Mouse (Mus musculus) liver, embryonic 13.5 days (tissue): ENCODE results near the gene Zfp493. TPM values are rescaled to one million over a fixed set of nuclear protein-coding genes. Genes with fewer than 3 reads are reported as not detected.
"Not testable (repeated sequence)": the region's sequence is repeated elsewhere in the genome, so short reads cannot be mapped to it uniquely, and the experiment has no call there.

Experiments
- ATAC-seq: fragments of 200-750 bp; cut with Nextera tagmentation; 2 replicates; pipeline ENCODE4 v1.8.0; 2017; ENCODE audit warnings: low read depth, mild to moderate bottlenecking, moderate number of reproducible peaks, moderate library complexity
- DNase-seq: peaks from one replicate; pipeline ENCODE4 v3.0.0; 2022
- H3K27ac ChIP-seq: fragments of 300-500 bp; sonication (generic); 2 replicates; pipeline ENCODE4 v1.5.1; 2015; ENCODE audit warnings: moderate library complexity, mild to moderate bottlenecking, inconsistent platforms
- H3K27me3 ChIP-seq: fragments of 300-500 bp; sonication (generic); 2 replicates; pipeline ENCODE4 v1.6.1; 2015; ENCODE audit warnings: mild to moderate bottlenecking, inconsistent platforms
- H3K36me3 ChIP-seq: fragments of 300-500 bp; sonication (generic); 2 replicates; pipeline ENCODE4 v1.6.1; 2015; ENCODE audit warnings: mild to moderate bottlenecking, inconsistent platforms
- H3K4me1 ChIP-seq: fragments of 300-500 bp; sonication (generic); replicated peaks from 2 replicates; pipeline ENCODE4 v1.6.1; 2015; ENCODE audit warnings: inconsistent platforms
- H3K4me2 ChIP-seq: fragments of 300-500 bp; sonication (generic); 2 replicates; pipeline ENCODE4 v1.6.1; 2015; ENCODE audit warnings: inconsistent platforms, mild to moderate bottlenecking, moderate library complexity
- H3K4me3 ChIP-seq: fragments of 300-500 bp; sonication (generic); replicated peaks from 2 replicates; pipeline ENCODE4 v1.5.1; 2015; ENCODE audit warnings: mild to moderate bottlenecking, inconsistent platforms
- H3K9ac ChIP-seq: fragments of 300-500 bp; sonication (generic); 2 replicates; pipeline ENCODE4 v1.6.1; 2015; ENCODE audit warnings: mild to moderate bottlenecking, inconsistent platforms
- H3K9me3 ChIP-seq: fragments of 300-500 bp; sonication (generic); replicated peaks from 2 replicates; pipeline ENCODE4 v1.6.1; 2016; ENCODE audit warnings: inconsistent platforms
- WGBS: fragments of 180-500 bp; shearing (Covaris S2); methylation state at CpG from one replicate; pipeline ENCODE4 v1.1.7; 2015; ENCODE audit not compliant: insufficient replicate concordance; 5-methylcytosine and 5-hydroxymethylcytosine counted together
- polyA plus RNA-seq: library from polyadenylated mRNA; unstranded; fragments of >200 nt; fragmentation: Nextera tagmentation; extraction: Ambion mirVana; gene quantifications from 2 replicates; pipeline ENCODE4 v1.2.1, GENCODE M21; 2015

The Zfp493 gene
- polyA plus RNA-seq, 1 experiment from 2014 or later = 1.2 TPM

GRCm38 (mm10) chr13:67799151-67799550 is 19.7 kb downstream of the Zfp493 start:
- not testable (repeated sequence) for DNase-seq, H3K4me1 ChIP-seq, H3K9me3 ChIP-seq, H3K4me3 ChIP-seq, H3K27me3 ChIP-seq, H3K27ac ChIP-seq, H3K9ac ChIP-seq, H3K4me2 ChIP-seq, H3K36me3 ChIP-seq, ATAC-seq
- WGBS = 72% methylated on average over 3 of the region's 3 CpGs

GRCm38 (mm10) chr13:67811651-67812210 is 32.2 kb downstream of the Zfp493 start:
- Histone ChIP-seq H3K4me1 (peaks cover 3% of the 10 kb centered on the region; the same call in 1 of the 2 replicates), H3K9ac (no peak overlapping the region), H3K4me2 (no peak overlapping the region), H3K36me3 (0 out of 2 replicates have a peak, but pooled peaks cover 3% of the 10 kb centered on the region), H3K27ac (no peak overlapping the region), H3K4me3 (no peak overlapping the region), H3K9me3 (no peaks in the 10 kb centered on the region), H3K27me3 (no peaks in the 10 kb centered on the region)
- 30% methylated on average over 1 of the region's 1 CpGs for WGBS
- DNase-seq (no peak), ATAC-seq (no peak)

- ATAC-seq (no peak), DNase-seq (no peak)
- Histone ChIP-seq H3K9ac (peak overlapping the region; percentile 68; the same call in 1 of the 2 replicates), H3K4me2 (peak overlapping the region; percentile 66), H3K4me1 (peaks cover 3% of the 10 kb centered on the region; the same call in 1 of the 2 replicates), H3K36me3 (0 out of 2 replicates have a peak, but pooled peaks cover 3% of the 10 kb centered on the region), H3K27me3 (no peaks in the 10 kb centered on the region), H3K4me3 (peak overlapping the region; percentile 75), H3K9me3 (no peaks in the 10 kb centered on the region), H3K27ac (no peak overlapping the region)
- WGBS = 69% methylated on average over 8 of the region's 8 CpGs
Measured at GRCm38 (mm10) chr13:67812961-67813709, 33.6 kb downstream of the Zfp493 start.

GRCm38 (mm10) chr13:67813710-67814660 is 34.5 kb downstream of the Zfp493 start, which contains the start of gene Zfp273:
TSS of gene Zfp273 (plus strand) at chr13:67813740.
- Histone ChIP-seq H3K27ac (peak within 1 kb of the TSS; percentile 54), H3K4me3 (peak within 1 kb of the TSS; percentile 75), H3K9ac (peak within 1 kb of the TSS; percentile 68), H3K4me1 (peaks cover 3% of the 10 kb centered on the region; the same call in 1 of the 2 replicates), H3K4me2 (peak within 1 kb of the TSS; percentile 66), H3K36me3 (peaks cover 9% of the 10 kb centered on the region; the same call in 1 of the 2 replicates), H3K27me3 (no peaks in the 10 kb centered on the region), H3K9me3 (no peaks in the 10 kb centered on the region)
- DNase-seq = peak; percentile 51
- peak; percentile 92 for ATAC-seq
- WGBS = 4% methylated on average over 31 of the region's 31 CpGs

- Histone ChIP-seq H3K4me3 (no peak overlapping the region), H3K4me1 (peaks cover 3% of the 10 kb centered on the region; the same call in 1 of the 2 replicates), H3K4me2 (no peak overlapping the region), H3K27me3 (no peaks in the 10 kb centered on the region), H3K9me3 (no peaks in the 10 kb centered on the region), H3K36me3 (peaks cover 23% of the 10 kb centered on the region), H3K27ac (no peak overlapping the region), H3K9ac (no peak overlapping the region)
- WGBS = 51% methylated on average over 1 of the region's 1 CpGs
- DNase-seq (no peak), ATAC-seq (no peak)
Measured at GRCm38 (mm10) chr13:67818636-67819035, 39.1 kb downstream of the Zfp493 start.

- H3K9ac ChIP-seq = peak within 1 kb of the TSS; percentile 61
- H3K4me3 ChIP-seq = peak within 1 kb of the TSS; percentile 65
- no peaks in the 10 kb centered on the region for H3K27me3 ChIP-seq
- H3K4me1 ChIP-seq = peaks cover 5% of the 10 kb centered on the region; the same call in 1 of the 2 replicates
- 4% methylated on average over 14 of the region's 14 CpGs for WGBS
- H3K36me3 ChIP-seq = peaks cover 6% of the 10 kb centered on the region
- H3K4me2 ChIP-seq = peak within 1 kb of the TSS; percentile 68
- ATAC-seq (peak; percentile 68), DNase-seq (no peak)
- no peak within 1 kb of the TSS for H3K27ac ChIP-seq
- H3K9me3 ChIP-seq = no peaks in the 10 kb centered on the region
Measured at GRCm38 (mm10) chr13:67830911-67831336, 51.4 kb downstream of the Zfp493 start, which contains the start of gene Gm10037. TSS of gene Gm10037 (plus strand) at chr13:67831106.

- H3K27me3 ChIP-seq, ATAC-seq, H3K4me1 ChIP-seq, H3K4me2 ChIP-seq, H3K9ac ChIP-seq, H3K4me3 ChIP-seq, DNase-seq, H3K36me3 ChIP-seq, H3K27ac ChIP-seq, H3K9me3 ChIP-seq: not testable (repeated sequence)
Measured at GRCm38 (mm10) chr13:67833137-67833536, 53.6 kb downstream of the Zfp493 start.

Other genes starting within 250 kb of the Zfp493 start
- 5.1 and 5.9 TPM in 2 replicates for gene Zfp748, start 225.9 kb upstream of the Zfp493 start, polyA plus RNA-seq
- 1.3 and 1.9 TPM in 2 replicates for gene Zfp729b, start 170.0 kb upstream of the Zfp493 start, polyA plus RNA-seq
- gene Gm49345, start 141.9 kb upstream of the Zfp493 start, polyA plus RNA-seq = 0.13 TPM in 1 of 2 replicates, not detected in the other
- gene Zfp729a, start 141.9 kb upstream of the Zfp493 start, polyA plus RNA-seq = 0.71 and 1.2 TPM in 2 replicates
- 2.4 and 3.1 TPM in 2 replicates for gene Zfp738, start 92.6 kb upstream of the Zfp493 start, polyA plus RNA-seq
- gene Zfp65, start 50.5 kb upstream of the Zfp493 start, polyA plus RNA-seq = 1.3 and 2.1 TPM in 2 replicates
- gene Zfp85, start 24.5 kb upstream of the Zfp493 start, polyA plus RNA-seq = 1.1 and 1.5 TPM in 2 replicates
- 1.7 and 2.1 TPM in 2 replicates for gene Zfp273, start 34.0 kb downstream of the Zfp493 start, polyA plus RNA-seq
- gene Gm10037, start 51.4 kb downstream of the Zfp493 start, polyA plus RNA-seq = 0.37 and 0.40 TPM in 2 replicates
- not detected in 2 replicates for gene BC048507, start 83.6 kb downstream of the Zfp493 start, polyA plus RNA-seq